Mouse (Mus musculus) neural tube, embryonic 12.5 days (tissue): ENCODE results near the gene Myo1e. TPM values are rescaled to one million over a fixed set of nuclear protein-coding genes. Genes with fewer than 3 reads are reported as not detected.

Source experiments
- ATAC-seq: fragments of 200-750 bp; cut with Nextera tagmentation; 2 replicates; pipeline ENCODE4 v1.8.0; 2017; ENCODE audit warnings: low read depth, mild to moderate bottlenecking, moderate TSS enrichment, moderate library complexity; ENCODE audit not compliant: low FRiP score
- H3K27ac ChIP-seq: fragments of 300-500 bp; sonication (generic); 2 replicates; pipeline ENCODE4 v1.5.1; 2016
- H3K27me3 ChIP-seq: fragments of 300-500 bp; sonication (generic); replicated peaks from 2 replicates; pipeline ENCODE4 v1.6.1; 2016; ENCODE audit warnings: mild to moderate bottlenecking
- H3K36me3 ChIP-seq: fragments of 300-500 bp; sonication (generic); 2 replicates; pipeline ENCODE4 v1.6.1; 2016; ENCODE audit warnings: mild to moderate bottlenecking
- H3K4me1 ChIP-seq: fragments of 300-500 bp; sonication (generic); 2 replicates; pipeline ENCODE4 v1.6.1; 2016
- H3K4me2 ChIP-seq: fragments of 300-500 bp; sonication (generic); replicated peaks from 2 replicates; pipeline ENCODE4 v1.6.1; 2016; ENCODE audit warnings: mild to moderate bottlenecking
- H3K4me3 ChIP-seq: fragments of 300-500 bp; sonication (generic); 2 replicates; pipeline ENCODE4 v1.5.1; 2016
- H3K9ac ChIP-seq: fragments of 300-500 bp; sonication (generic); 2 replicates; pipeline ENCODE4 v1.6.1; 2016; ENCODE audit warnings: mild to moderate bottlenecking
- H3K9me3 ChIP-seq: fragments of 300-500 bp; sonication (generic); 2 replicates; pipeline ENCODE4 v1.6.1; 2016; ENCODE audit warnings: mild to moderate bottlenecking
- WGBS: fragments of 180-500 bp; shearing (Covaris S2); methylation state at CpG from one replicate; pipeline ENCODE4 v1.1.7; 2016; 5-methylcytosine and 5-hydroxymethylcytosine counted together
- polyA plus RNA-seq: library from polyadenylated mRNA; unstranded; fragments of >200 nt; fragmentation: Nextera tagmentation; extraction: Ambion mirVana; gene quantifications from 2 replicates; pipeline ENCODE4 v1.2.1, GENCODE M21; 2016

The Myo1e gene
- 10.9 and 11.3 TPM in 2 replicates for polyA plus RNA-seq

- Histone ChIP-seq H3K27ac (0 out of 2 replicates have a peak within 1 kb of the TSS, but pooled peaks have one; percentile 17), H3K36me3 (no peaks in the 10 kb centered on the region), H3K9ac (peak within 1 kb of the TSS; percentile 73), H3K27me3 (no peaks in the 10 kb centered on the region; the same call in 1 of the 2 replicates), H3K9me3 (no peaks in the 10 kb centered on the region), H3K4me3 (peak within 1 kb of the TSS; percentile 64), H3K4me2 (peak within 1 kb of the TSS; percentile 100), H3K4me1 (peaks cover 19% of the 10 kb centered on the region)
- under 1% methylated on average over 43 of the region's 43 CpGs for WGBS
- ATAC-seq, result peak; percentile 92
Measured at GRCm38 (mm10) chr9:70207151-70207831, at the start of gene Myo1e. Gene Myo1e (plus strand): TSS chr9:70207350.

GRCm38 (mm10) chr9:70160071-70160470 is 47.1 kb upstream of the Myo1e start:
- H3K9ac ChIP-seq, result no peak overlapping the region
- no peaks in the 10 kb centered on the region for H3K4me1 ChIP-seq
- no peaks in the 10 kb centered on the region for H3K27me3 ChIP-seq
- H3K9me3 ChIP-seq, result no peaks in the 10 kb centered on the region
- H3K4me3 ChIP-seq, result no peak overlapping the region
- no peak overlapping the region for H3K27ac ChIP-seq
- H3K4me2 ChIP-seq, result no peak overlapping the region
- ATAC-seq, result no peak
- no peaks in the 10 kb centered on the region for H3K36me3 ChIP-seq
- WGBS, result 86% methylated on average over 10 of the region's 10 CpGs

- no peak overlapping the region for H3K4me2 ChIP-seq
- ATAC-seq, result no peak
- 0 out of 2 replicates have a peak, but pooled peaks cover 2% of the 10 kb centered on the region for H3K4me1 ChIP-seq
- WGBS, result 85% methylated on average over 7 of the region's 7 CpGs
- H3K9me3 ChIP-seq, result no peaks in the 10 kb centered on the region
- H3K9ac ChIP-seq, result no peak overlapping the region
- H3K27ac ChIP-seq, result no peak overlapping the region
- H3K36me3 ChIP-seq, result no peaks in the 10 kb centered on the region
- no peak overlapping the region for H3K4me3 ChIP-seq
- no peaks in the 10 kb centered on the region for H3K27me3 ChIP-seq
Measured at GRCm38 (mm10) chr9:70168973-70169372, 38.2 kb upstream of the Myo1e start.

GRCm38 (mm10) chr9:70174291-70174848 is 32.8 kb upstream of the Myo1e start:
- 48% methylated on average over 4 of the region's 4 CpGs for WGBS
- Histone ChIP-seq H3K4me1 (peaks cover 17% of the 10 kb centered on the region; the same call in 1 of the 2 replicates), H3K9me3 (no peaks in the 10 kb centered on the region), H3K4me3 (no peak overlapping the region), H3K27ac (no peak overlapping the region), H3K36me3 (no peaks in the 10 kb centered on the region), H3K4me2 (no peak overlapping the region), H3K27me3 (no peaks in the 10 kb centered on the region), H3K9ac (no peak overlapping the region)
- no peak for ATAC-seq

GRCm38 (mm10) chr9:70174896-70175295 is 32.3 kb upstream of the Myo1e start:
- Histone ChIP-seq H3K36me3 (no peaks in the 10 kb centered on the region), H3K27ac (no peak overlapping the region), H3K9me3 (no peaks in the 10 kb centered on the region), H3K4me1 (peaks cover 17% of the 10 kb centered on the region; the same call in 1 of the 2 replicates), H3K4me2 (no peak overlapping the region), H3K27me3 (no peaks in the 10 kb centered on the region), H3K4me3 (no peak overlapping the region), H3K9ac (no peak overlapping the region)
- WGBS, result 24% methylated on average over 6 of the region's 6 CpGs
- no peak for ATAC-seq

- no peaks in the 10 kb centered on the region for H3K9me3 ChIP-seq
- no peaks in the 10 kb centered on the region for H3K36me3 ChIP-seq
- H3K27ac ChIP-seq, result no peak overlapping the region
- peaks cover 20% of the 10 kb centered on the region for H3K4me1 ChIP-seq
- ATAC-seq, result no peak
- H3K27me3 ChIP-seq, result no peaks in the 10 kb centered on the region
- H3K4me3 ChIP-seq, result no peak overlapping the region
- no peak overlapping the region for H3K9ac ChIP-seq
- WGBS, result 78% methylated on average over 3 of the region's 3 CpGs
- no peak overlapping the region for H3K4me2 ChIP-seq
Measured at GRCm38 (mm10) chr9:70176291-70176690, 30.9 kb upstream of the Myo1e start.

GRCm38 (mm10) chr9:70181719-70182118 is 25.4 kb upstream of the Myo1e start:
- no peak for ATAC-seq
- H3K27me3 ChIP-seq, result no peaks in the 10 kb centered on the region
- no peak overlapping the region for H3K4me2 ChIP-seq
- no peak overlapping the region for H3K9ac ChIP-seq
- no peaks in the 10 kb centered on the region for H3K36me3 ChIP-seq
- H3K9me3 ChIP-seq, result no peaks in the 10 kb centered on the region
- H3K27ac ChIP-seq, result no peak overlapping the region
- H3K4me3 ChIP-seq, result no peak overlapping the region
- 53% methylated on average over 12 of the region's 12 CpGs for WGBS
- H3K4me1 ChIP-seq, result peaks cover 7% of the 10 kb centered on the region

GRCm38 (mm10) chr9:70182639-70183038 is 24.5 kb upstream of the Myo1e start:
- Histone ChIP-seq H3K9ac (no peak overlapping the region), H3K4me3 (no peak overlapping the region), H3K4me1 (peaks cover 7% of the 10 kb centered on the region), H3K36me3 (no peaks in the 10 kb centered on the region), H3K4me2 (no peak overlapping the region), H3K27ac (no peak overlapping the region), H3K9me3 (no peaks in the 10 kb centered on the region), H3K27me3 (no peaks in the 10 kb centered on the region)
- no peak for ATAC-seq
- 56% methylated on average over 7 of the region's 7 CpGs for WGBS

GRCm38 (mm10) chr9:70192336-70192735 is 14.8 kb upstream of the Myo1e start:
- Histone ChIP-seq H3K4me1 (no peaks in the 10 kb centered on the region), H3K27ac (no peak overlapping the region), H3K27me3 (no peaks in the 10 kb centered on the region), H3K9me3 (no peaks in the 10 kb centered on the region), H3K4me2 (no peak overlapping the region), H3K36me3 (no peaks in the 10 kb centered on the region), H3K9ac (no peak overlapping the region), H3K4me3 (no peak overlapping the region)
- WGBS, result 89% methylated on average over 5 of the region's 5 CpGs
- no peak for ATAC-seq

- Histone ChIP-seq H3K27me3 (no peaks in the 10 kb centered on the region), H3K9ac (no peak overlapping the region), H3K4me2 (no peak overlapping the region), H3K27ac (no peak overlapping the region), H3K4me1 (no peaks in the 10 kb centered on the region), H3K4me3 (no peak overlapping the region), H3K9me3 (no peaks in the 10 kb centered on the region), H3K36me3 (no peaks in the 10 kb centered on the region)
- ATAC-seq, result no peak
- WGBS, result 88% methylated on average over 11 of the region's 11 CpGs
Measured at GRCm38 (mm10) chr9:70194622-70195021, 12.5 kb upstream of the Myo1e start.

- H3K9me3 ChIP-seq, result no peaks in the 10 kb centered on the region
- no peak overlapping the region for H3K27ac ChIP-seq
- no peak overlapping the region for H3K4me3 ChIP-seq
- no peak overlapping the region for H3K4me2 ChIP-seq
- WGBS, result 82% methylated on average over 15 of the region's 15 CpGs
- no peaks in the 10 kb centered on the region for H3K36me3 ChIP-seq
- no peaks in the 10 kb centered on the region for H3K27me3 ChIP-seq
- H3K9ac ChIP-seq, result no peak overlapping the region
- no peaks in the 10 kb centered on the region for H3K4me1 ChIP-seq
- no peak for ATAC-seq
Measured at GRCm38 (mm10) chr9:70196956-70197659, 10.0 kb upstream of the Myo1e start.

- Histone ChIP-seq H3K4me1 (no peaks in the 10 kb centered on the region), H3K9ac (no peak overlapping the region), H3K36me3 (no peaks in the 10 kb centered on the region), H3K27me3 (no peaks in the 10 kb centered on the region), H3K4me3 (no peak overlapping the region), H3K27ac (no peak overlapping the region), H3K4me2 (no peak overlapping the region), H3K9me3 (no peaks in the 10 kb centered on the region)
- ATAC-seq, result no peak
- 93% methylated on average over 8 of the region's 8 CpGs for WGBS
Measured at GRCm38 (mm10) chr9:70197992-70198391, 9.2 kb upstream of the Myo1e start.
